Mouse (Mus musculus): ENCODE results near the gene Ocrl. TPM values are rescaled to one million over a fixed set of nuclear protein-coding genes. Genes with fewer than 3 reads are reported as not detected.

The Ocrl gene
- polyA plus RNA-seq, 1 experiment: 53.6 TPM

DNA sequence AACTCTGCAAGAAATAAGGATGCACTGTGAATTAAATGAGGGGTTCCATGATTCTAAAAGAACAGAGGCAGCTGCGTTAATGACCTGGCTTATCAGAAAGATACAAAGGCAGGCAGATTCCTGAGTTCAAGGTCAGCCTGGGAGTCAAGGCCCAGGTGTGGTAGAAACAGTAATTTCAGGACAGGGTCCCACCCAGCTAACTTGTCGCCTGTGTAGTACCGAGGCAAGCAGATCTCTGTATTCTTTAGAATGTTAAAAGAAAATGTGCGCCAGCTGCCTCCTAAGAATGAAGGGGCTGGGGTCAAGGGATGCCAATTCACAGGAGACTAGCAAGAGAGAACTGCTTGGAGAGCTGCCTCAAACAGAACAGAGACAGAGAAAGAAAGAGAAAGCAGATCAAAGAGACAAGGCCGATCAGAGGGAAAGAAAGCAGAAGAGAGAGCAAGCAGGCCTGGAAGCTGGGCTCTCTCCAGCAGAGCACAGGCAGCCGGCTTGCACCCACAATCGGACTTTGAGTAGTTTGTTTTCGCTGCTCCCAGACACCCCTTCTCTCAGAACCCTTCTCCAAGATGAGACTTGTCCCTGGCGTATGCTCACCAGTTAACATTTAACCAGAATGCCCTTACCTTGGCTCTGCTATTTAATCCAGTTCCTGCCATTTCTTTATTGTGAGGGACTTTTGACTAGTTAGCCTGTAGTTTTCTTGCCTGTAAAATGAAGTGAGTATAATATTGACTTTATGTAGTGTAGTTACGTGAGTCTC is 59.4 kb downstream of the Ocrl start:
- H3K4me3 ChIP-seq (ENCODE audit: insufficient read depth, low read length): no peak overlapping the region
- H3K4me1 ChIP-seq (ENCODE audit: control insufficient read depth, insufficient read depth, low read length): no peaks in the 10 kb centered on the region
- TF ChIP-seq CTCF (IDR thresholded peaks at IDR 0.05; ENCODE audit: borderline replicate concordance, insufficient read depth, low read length) (no peak), POLR2A (IDR thresholded peaks at IDR 0.05; ENCODE audit: low read depth, low read length) (no peak)
- H3K27ac ChIP-seq (ENCODE audit: insufficient read depth, low read length): no peak overlapping the region

DNA sequence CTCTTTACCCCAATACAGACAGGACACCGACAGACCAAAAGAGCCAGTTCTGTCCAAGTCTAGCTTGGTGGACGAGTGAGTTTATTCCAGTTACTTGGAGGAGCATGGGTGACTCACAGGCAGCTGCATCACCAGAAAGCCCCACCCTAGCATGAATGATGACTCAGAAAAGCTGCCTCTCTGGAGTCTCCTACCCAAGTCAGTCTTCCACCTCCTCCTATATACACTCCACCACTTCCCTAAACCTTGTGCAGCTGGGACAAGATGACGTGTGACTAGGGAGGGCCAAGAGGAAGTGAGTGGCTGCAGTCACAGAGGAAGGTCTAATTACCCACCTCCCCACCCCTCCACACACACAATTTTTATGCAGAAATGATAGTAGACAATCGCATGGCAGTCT is 64.4 kb downstream of the Ocrl start:
- H3K27ac ChIP-seq (ENCODE audit: insufficient read depth, low read length): peak overlapping the region; percentile 72
- H3K4me1 ChIP-seq (ENCODE audit: control insufficient read depth, insufficient read depth, low read length): no peaks in the 10 kb centered on the region
- TF ChIP-seq POLR2A (IDR thresholded peaks at IDR 0.05; ENCODE audit: low read depth, low read length) (no peak), CTCF (IDR thresholded peaks at IDR 0.05; ENCODE audit: borderline replicate concordance, insufficient read depth, low read length) (no peak)

GRCm38 (mm10) chrX:47977078-47977477 is 64.9 kb downstream of the Ocrl start:
- Histone ChIP-seq H3K27ac (ENCODE audit: insufficient read depth, low read length) (no peak overlapping the region), H3K4me1 (ENCODE audit: control insufficient read depth, insufficient read depth, low read length) (no peaks in the 10 kb centered on the region), H3K4me3 (ENCODE audit: insufficient read depth, low read length) (no peak overlapping the region)
- TF ChIP-seq CTCF (IDR thresholded peaks at IDR 0.05; ENCODE audit: borderline replicate concordance, insufficient read depth, low read length): no peak

More for the DNA sequence above, 64.4 kb downstream of the Ocrl start:
- no peak overlapping the region for H3K4me3 ChIP-seq (ENCODE audit: insufficient read depth, low read length)

DNA sequence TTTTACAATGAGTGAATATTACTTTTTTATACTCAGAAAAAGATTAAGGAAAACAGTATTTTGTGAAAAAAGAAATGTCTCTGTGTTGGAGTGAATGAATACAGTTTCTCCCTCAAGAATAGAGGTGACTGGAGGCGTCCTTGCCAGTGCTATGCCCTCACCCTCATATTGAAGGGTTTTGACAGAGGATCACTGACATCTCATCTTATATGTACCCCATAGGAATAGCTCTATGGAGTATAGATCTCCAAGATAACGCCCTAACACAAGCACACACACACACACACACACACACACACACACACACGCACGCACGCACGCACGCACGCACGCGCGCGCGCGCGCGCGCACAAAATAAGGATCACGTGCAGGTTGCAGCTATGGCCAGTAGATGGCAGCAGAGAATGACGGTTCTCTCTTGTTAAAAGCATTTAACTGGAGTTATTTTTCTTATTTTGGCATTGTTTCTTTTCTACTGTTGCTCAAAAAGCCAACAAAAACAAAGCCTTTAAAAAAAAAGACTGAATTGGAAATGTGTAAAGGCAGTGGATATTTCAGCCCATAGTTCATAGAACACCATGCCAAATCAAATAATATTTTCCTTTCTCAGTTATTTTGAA is 72.9 kb downstream of the Ocrl start:
- no peak overlapping the region for H3K27ac ChIP-seq (ENCODE audit: insufficient read depth, low read length)
- no peak for TF ChIP-seq POLR2A (IDR thresholded peaks at IDR 0.05; ENCODE audit: low read depth, low read length)
- peak; percentile 28; the same call in 1 of the 2 replicates for TF ChIP-seq CTCF (IDR thresholded peaks at IDR 0.05; ENCODE audit: borderline replicate concordance, insufficient read depth, low read length)
- no peak overlapping the region; the same call in 1 of the 2 replicates for H3K4me3 ChIP-seq (ENCODE audit: insufficient read depth, low read length)
- peaks cover 5% of the 10 kb centered on the region; the same call in 1 of the 2 replicates for H3K4me1 ChIP-seq (ENCODE audit: control insufficient read depth, insufficient read depth, low read length)

- H3K27ac ChIP-seq (ENCODE audit: insufficient read depth, low read length): peak overlapping the region; percentile 58
- H3K4me3 ChIP-seq (ENCODE audit: insufficient read depth, low read length): no peak overlapping the region
- TF ChIP-seq POLR2A (IDR thresholded peaks at IDR 0.05; ENCODE audit: low read depth, low read length): no peak
- no peak for TF ChIP-seq CTCF (IDR thresholded peaks at IDR 0.05; ENCODE audit: borderline replicate concordance, insufficient read depth, low read length)
- H3K4me1 ChIP-seq (ENCODE audit: control insufficient read depth, insufficient read depth, low read length): peaks cover 5% of the 10 kb centered on the region; the same call in 1 of the 2 replicates
Observed at GRCm38 (mm10) chrX:47988024-47988423, 75.8 kb downstream of the Ocrl start.

DNA sequence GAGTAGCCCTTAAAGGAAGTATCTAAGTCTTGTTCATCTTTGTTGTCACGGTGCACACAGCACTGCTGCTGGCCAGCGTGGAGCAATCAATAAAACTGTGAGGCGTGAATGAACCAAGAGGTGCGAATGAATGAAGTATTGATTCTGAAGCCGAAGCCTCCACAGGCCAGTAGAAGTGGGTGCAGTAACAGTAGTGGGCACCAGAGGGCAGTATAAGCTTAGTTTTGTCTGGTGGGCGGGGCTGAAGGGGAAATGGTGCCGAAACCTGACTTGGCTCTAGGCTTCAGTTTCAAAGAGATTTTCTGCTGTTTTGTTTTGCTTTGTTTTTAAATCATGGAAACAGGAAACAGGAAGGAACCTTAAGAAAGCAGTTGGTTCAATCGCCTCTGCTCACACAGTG is 80.4 kb downstream of the Ocrl start:
- H3K4me1 ChIP-seq (ENCODE audit: control insufficient read depth, insufficient read depth, low read length): peaks cover 5% of the 10 kb centered on the region; the same call in 1 of the 2 replicates
- H3K27ac ChIP-seq (ENCODE audit: insufficient read depth, low read length): no peak overlapping the region
- TF ChIP-seq CTCF (IDR thresholded peaks at IDR 0.05; ENCODE audit: borderline replicate concordance, insufficient read depth, low read length) (peak; percentile 24; the same call in 1 of the 2 replicates), POLR2A (IDR thresholded peaks at IDR 0.05; ENCODE audit: low read depth, low read length) (no peak)
- no peak overlapping the region for H3K4me3 ChIP-seq (ENCODE audit: insufficient read depth, low read length)

DNA sequence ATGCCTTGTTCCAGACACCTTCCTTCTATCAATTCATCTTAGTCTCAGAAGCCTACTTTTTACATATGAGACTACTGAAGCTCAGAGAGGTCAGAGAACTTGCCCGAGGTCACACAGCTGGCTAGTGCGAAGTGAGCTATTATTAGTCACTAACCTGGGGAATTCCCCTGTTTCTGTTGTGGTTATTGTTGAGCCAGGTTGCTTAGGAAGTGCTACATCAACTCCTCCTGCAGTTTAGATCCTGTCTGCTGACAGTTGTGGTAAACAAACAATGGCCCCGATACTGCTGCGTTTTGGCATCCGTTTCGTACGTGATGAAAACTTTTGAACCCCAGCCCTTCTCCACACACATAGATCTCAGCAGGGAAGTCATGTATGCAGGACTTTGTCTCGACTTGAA is 86.2 kb downstream of the Ocrl start:
- H3K4me1 ChIP-seq (ENCODE audit: control insufficient read depth, insufficient read depth, low read length): no peaks in the 10 kb centered on the region
- no peak overlapping the region for H3K27ac ChIP-seq (ENCODE audit: insufficient read depth, low read length)
- TF ChIP-seq CTCF (IDR thresholded peaks at IDR 0.05; ENCODE audit: borderline replicate concordance, insufficient read depth, low read length): no peak
- no peak for TF ChIP-seq POLR2A (IDR thresholded peaks at IDR 0.05; ENCODE audit: low read depth, low read length)
- H3K4me3 ChIP-seq (ENCODE audit: insufficient read depth, low read length): no peak overlapping the region

DNA sequence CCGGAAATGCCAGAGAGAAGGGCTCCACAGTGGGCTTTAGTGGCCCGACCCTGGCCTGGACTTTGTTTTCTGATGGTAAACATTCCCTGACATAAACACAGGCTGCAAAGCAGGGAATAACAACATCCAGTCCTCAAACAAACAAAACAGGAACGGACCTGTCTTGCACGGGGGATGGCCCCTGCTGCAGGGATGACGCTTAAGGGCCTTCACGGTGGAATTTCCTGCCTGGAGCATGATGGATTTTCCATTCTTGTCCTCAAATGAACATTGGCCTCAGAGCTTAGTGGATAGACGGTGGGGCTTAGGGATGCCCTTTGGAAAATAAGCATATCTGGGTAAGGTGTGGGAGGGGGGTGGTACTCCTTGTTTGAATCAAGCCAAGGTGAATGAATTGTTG is 89.0 kb downstream of the Ocrl start:
- no peak overlapping the region for H3K27ac ChIP-seq (ENCODE audit: insufficient read depth, low read length)
- H3K4me1 ChIP-seq (ENCODE audit: control insufficient read depth, insufficient read depth, low read length): no peaks in the 10 kb centered on the region
- TF ChIP-seq CTCF (IDR thresholded peaks at IDR 0.05; ENCODE audit: borderline replicate concordance, insufficient read depth, low read length): no peak
- no peak for TF ChIP-seq POLR2A (IDR thresholded peaks at IDR 0.05; ENCODE audit: low read depth, low read length)
- H3K4me3 ChIP-seq (ENCODE audit: insufficient read depth, low read length): no peak overlapping the region

- no peak overlapping the region for H3K4me3 ChIP-seq (ENCODE audit: insufficient read depth, low read length)
- H3K4me1 ChIP-seq (ENCODE audit: control insufficient read depth, insufficient read depth, low read length): no peaks in the 10 kb centered on the region
- TF ChIP-seq CTCF (IDR thresholded peaks at IDR 0.05; ENCODE audit: borderline replicate concordance, insufficient read depth, low read length) (no peak), POLR2A (IDR thresholded peaks at IDR 0.05; ENCODE audit: low read depth, low read length) (no peak)
- no peak overlapping the region for H3K27ac ChIP-seq (ENCODE audit: insufficient read depth, low read length)
Observed at GRCm38 (mm10) chrX:48004786-48005185, 92.6 kb downstream of the Ocrl start.

- H3K4me3 ChIP-seq (ENCODE audit: insufficient read depth, low read length): no peak overlapping the region
- TF ChIP-seq CTCF (IDR thresholded peaks at IDR 0.05; ENCODE audit: borderline replicate concordance, insufficient read depth, low read length) (no peak), POLR2A (IDR thresholded peaks at IDR 0.05; ENCODE audit: low read depth, low read length) (no peak)
- H3K27ac ChIP-seq (ENCODE audit: insufficient read depth, low read length): no peak overlapping the region
- H3K4me1 ChIP-seq (ENCODE audit: control insufficient read depth, insufficient read depth, low read length): no peaks in the 10 kb centered on the region
Observed at GRCm38 (mm10) chrX:48006062-48006461, 93.9 kb downstream of the Ocrl start.

Data from embryonic fibroblast, embryonic 13.5 days (primary cell).